Mouse (Mus musculus): ENCODE measurements around the gene Dlk1.

Gene Dlk1

DNA sequence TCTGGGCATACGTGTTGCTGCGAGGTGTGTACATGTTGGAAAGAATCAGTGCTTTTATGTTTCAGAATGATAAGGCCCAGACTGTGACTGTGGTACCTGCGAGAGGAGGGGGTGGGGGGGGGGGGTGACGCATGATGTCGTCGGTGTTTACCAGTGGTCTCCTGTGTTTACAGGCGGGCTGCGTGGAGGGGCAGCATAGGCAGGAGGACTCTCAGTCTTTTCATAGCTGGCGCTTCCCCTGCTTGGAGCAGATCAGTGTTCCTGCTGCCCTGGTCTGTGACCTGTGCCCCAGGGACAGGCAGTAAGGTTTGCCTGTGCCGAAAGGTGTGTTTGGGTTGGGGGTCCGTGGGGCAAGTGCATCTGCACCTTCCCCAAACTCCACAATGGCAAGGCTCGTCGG lies at the start of gene Dlk1:
TSS of gene Dlk1 (plus strand) at position 232 of the 400 bp plus-strand sequence.
- no peak for DNase-seq

- no peak for DNase-seq
Observed at GRCm38 (mm10) chr12:109402943-109403342, 49.7 kb upstream of the Dlk1 start.

DNA sequence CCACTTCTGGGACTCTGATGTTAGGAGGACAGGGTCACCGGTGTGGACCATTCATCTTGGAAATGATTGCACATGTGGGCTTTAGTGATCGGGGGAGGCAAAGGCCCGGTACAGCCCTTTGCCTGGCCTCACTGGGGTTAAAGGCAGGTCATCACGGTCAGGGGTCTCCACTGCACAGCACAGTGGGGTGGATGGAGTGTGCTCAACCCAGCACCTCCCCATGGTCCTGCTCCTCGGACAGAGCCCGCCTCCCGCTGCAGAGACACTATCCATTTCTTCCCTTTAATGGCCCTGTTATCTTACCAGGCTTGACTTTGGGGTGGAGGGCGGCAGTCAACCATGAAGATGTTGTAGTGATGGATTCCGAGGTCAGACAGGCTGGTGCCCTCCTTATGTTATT lies 48.9 kb upstream of the Dlk1 start:
- DNase-seq = no peak

DNA sequence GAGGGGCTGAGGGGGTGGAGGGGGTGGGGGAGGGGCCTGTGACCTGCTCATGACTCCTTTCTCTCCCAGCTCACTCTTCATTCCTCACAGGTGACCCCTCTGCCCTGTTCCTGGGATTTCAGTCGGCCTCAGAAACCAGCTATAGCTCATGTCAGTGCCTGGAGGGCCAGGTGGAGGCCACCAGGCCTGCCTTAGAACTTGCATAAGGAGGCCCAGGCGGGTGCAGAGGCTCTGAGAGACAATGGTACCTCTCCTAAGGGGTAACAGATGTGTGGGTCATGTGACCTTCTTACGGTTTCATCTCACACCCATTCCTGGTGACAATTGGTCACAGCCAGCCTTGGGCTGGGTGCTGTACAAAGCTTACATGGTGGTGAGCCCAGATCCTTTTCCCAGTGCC lies 46.6 kb upstream of the Dlk1 start:
- no peak for DNase-seq

GRCm38 (mm10) chr12:109410723-109411122 lies 41.9 kb upstream of the Dlk1 start:
- DNase-seq = no peak

- DNase-seq = no peak
Observed at GRCm38 (mm10) chr12:109411172-109412070, 41.2 kb upstream of the Dlk1 start.

- no peak for DNase-seq
Observed at GRCm38 (mm10) chr12:109412071-109412440, 40.6 kb upstream of the Dlk1 start.

- no peak for DNase-seq
Observed at GRCm38 (mm10) chr12:109412675-109413074, 39.9 kb upstream of the Dlk1 start.

DNA sequence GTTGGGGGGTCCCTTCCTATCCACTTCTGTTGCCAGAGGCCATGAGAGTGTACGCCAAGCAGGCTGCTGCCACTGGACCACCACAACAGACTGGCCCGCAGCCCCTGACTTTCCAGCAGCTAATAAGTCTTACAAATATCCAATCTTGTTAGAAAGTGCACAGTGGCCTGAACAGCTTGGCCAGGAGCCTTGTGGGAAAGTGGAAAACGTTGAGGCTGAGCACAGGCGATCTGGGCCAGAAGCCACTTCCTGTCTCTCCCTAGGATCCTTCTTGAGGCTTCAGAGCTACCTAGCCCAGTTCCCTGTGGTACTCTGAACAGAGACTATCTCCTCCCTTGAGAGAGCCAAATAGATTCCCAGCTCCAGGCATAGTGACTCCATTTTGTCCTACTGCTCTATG lies 39.3 kb upstream of the Dlk1 start:
- no peak for DNase-seq

GRCm38 (mm10) chr12:109416681-109417080 lies 35.9 kb upstream of the Dlk1 start:
- DNase-seq = no peak

- no peak for DNase-seq
Observed at GRCm38 (mm10) chr12:109417476-109418201, 35.0 kb upstream of the Dlk1 start.

DNA sequence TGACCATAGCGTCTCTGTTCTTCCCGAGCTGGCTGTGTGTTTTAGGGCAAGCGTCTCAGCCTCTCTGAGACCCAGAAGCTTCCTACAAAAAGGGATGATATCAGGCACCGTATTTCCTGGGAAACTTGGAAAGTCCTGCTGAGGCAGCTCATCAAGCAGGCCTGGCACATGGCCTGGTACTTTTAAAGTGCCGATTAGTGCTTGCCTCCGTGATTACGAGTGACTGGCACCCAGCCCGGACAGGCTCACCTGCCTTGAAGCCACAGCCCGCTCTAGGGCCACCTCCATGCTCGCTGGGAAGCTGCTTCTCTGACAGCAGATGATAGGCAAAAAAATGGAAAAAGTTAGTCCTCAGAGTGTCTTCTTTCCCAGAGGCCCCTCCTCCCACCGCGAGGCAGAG lies 32.6 kb upstream of the Dlk1 start:
- no peak for DNase-seq

DNA sequence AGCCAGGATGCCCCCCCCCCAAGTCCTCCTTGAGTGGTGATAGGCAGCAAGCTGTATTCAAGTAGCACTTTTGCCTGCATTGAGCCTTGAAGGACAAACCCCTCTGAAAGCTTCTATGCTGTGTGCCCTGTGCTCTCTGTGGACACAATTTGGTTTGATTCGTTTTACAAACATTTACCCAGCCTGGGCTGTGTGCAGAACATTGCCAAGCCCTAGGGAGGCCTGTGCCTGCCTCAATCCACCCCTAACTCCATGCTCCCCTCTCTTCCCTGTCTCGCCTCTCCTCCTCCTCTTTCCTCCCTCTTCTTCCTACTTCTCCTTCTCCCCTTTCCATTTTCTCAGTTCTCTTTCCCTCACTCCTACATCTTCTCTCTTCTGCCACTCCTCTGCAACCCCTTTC lies 29.5 kb upstream of the Dlk1 start:
- no peak for DNase-seq

- no peak for DNase-seq
Observed at GRCm38 (mm10) chr12:109423716-109424429, 28.8 kb upstream of the Dlk1 start.

DNA sequence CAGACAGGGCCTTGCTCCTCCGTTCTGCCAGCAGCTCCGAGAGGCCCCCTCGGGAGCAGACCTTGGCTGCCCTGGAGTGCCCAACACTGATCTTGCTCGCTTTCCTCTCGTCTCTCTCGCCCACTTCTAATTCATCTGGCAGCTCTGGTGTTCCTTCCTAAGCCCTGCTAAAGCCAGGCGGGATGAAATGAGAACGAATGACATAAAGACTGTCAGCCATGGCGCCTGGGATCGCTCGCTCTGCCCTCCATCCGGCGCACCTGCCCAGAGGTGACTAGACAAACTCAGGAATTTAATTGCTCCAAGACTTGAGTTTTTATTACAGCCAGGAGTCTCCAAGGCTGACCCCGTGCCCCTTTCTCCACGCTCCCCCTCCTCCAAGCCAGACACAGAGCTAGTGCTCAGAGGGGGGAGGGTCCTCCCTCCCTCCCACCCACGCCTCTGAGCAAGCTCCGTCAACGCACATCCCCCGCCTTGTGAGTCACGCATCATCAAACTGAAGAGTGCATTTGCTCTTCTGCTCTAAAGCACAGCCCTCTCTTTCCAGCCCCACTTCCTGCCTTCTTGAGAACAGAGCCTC lies 27.8 kb upstream of the Dlk1 start:
- DNase-seq = no peak

DNA sequence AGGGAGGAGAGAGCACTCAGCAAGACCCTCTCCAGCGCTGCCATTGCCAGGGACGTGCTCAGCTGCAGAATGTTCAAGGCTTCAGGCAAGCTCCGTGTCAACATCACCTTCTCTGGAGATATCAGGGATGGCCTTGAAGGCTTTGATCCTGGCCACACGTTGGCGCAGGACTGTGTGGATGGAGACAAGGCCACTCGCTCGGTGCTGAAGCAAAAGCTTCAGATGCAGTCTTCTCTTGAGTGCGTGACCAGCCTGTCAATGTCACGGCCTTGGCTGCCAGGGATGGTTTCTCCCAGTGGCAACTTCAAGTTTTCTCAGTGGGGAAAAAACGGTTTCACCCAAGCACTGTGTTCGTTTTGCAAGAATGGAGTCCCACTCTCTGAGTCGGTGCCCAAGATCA lies 26.6 kb upstream of the Dlk1 start:
- no peak for DNase-seq

DNA sequence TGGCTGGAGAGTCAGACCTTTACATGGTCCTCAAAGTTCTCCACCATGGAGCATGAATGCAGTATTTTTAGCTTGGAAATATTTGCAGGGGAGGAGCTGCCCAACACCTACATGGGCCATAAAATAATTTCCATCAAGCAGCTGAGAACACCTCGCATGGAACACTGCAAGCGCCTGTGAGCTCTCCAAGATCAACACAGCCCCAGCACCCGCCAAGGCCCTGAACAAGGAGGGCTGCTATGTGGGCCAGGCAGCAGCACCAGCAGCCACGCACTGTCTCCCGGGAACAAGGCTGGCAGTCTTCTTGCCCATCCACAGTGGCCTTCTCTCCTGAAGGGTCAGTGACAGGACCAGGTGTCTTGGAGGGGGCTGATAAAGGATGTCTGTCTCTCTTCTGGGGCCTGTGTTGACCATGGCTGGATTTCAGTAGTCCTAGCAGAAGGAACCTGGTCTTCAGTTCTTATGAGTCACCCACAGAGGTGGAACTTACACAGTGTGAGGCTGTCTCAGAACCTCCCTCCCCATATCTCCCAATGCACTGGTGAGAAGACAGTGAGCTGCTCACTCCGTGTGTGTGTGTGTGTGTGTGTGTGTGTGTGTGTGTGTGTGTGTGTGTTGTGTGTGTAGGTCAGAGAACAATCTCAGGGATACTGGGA lies 20.0 kb upstream of the Dlk1 start:
- DNase-seq = no peak

- DNase-seq = peak; percentile 26 to 29
Observed at GRCm38 (mm10) chr12:109436367-109436807, 16.2 kb upstream of the Dlk1 start.

GRCm38 (mm10) chr12:109436852-109437251 lies 15.8 kb upstream of the Dlk1 start:
- no peak for DNase-seq

DNA sequence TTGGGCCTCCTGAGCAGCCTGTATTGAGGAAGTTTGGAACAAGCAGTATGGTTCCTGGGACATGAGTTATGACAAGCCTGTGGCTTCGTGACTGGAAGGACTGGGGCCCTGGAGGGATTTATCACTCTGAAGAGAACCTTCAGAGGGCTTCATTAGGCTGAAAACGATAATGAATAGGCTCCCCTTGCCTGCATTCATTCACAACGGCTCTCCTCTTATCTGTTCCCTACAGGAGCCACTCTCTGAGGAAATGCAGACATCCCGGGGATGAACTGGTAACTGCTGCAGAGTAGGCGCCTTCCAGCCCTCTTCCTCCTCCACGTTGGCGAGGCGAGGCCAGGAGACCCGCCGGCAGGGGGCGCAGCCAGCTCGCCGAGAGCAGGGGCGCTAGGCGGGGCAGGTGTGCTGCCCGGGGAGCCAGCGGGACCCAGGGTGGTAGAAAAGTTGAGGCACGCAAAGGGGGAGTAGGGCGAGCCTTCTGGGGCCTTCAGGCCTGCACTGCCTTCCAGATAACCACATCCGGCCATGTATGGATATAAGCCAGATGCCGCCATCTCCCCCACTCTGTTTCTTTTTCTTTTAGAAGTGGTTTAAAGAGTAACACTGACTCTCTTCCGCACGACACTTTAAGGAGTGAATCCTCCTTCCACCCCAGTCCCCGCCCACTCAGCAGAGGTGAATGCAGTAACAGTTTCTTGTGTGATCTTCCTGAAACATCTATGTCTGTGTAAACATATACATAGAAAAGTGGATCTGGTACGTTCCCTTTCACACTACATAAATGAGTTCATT lies 14.9 kb upstream of the Dlk1 start:
- DNase-seq = peak; percentile 91 to 93

- DNase-seq = no peak
Observed at GRCm38 (mm10) chr12:109438383-109438782, 14.2 kb upstream of the Dlk1 start.

DNA sequence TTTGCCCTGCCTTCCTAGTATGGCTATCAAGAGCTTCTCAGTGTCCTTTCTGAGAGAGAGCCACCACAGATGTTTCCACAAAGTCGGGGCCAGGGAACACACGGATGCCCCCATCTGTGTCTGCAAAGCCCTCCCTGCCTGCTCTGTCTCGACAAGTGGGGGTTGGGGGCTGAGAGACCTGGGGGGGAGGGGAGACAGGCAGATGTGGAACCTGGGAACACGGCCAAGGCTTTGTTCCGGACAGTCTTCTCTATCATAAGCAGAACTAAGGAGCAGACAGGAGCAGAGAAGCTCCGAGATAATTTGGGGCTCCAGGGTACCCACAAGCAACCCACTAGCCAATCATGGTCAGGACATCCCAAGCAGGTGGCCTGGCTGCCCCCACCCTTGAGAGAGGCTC lies 12.6 kb upstream of the Dlk1 start:
- no peak for DNase-seq
